Mouse (Mus musculus) stomach, postnatal 0 days (tissue): Measurements from ENCODE around the gene Ppil1.

Experiments used
- CTCF ChIP-seq: IDR thresholded peaks from 2 replicates; pipeline ENCODE4 v1.5.1; 2016; ENCODE audit warnings: antibody characterized with exemption, low read depth, mild to moderate bottlenecking, moderate library complexity
- EP300 ChIP-seq: optimal IDR thresholded peaks from 2 replicates; pipeline ENCODE3; 2016; ENCODE audit warnings: antibody characterized with exemption

GRCm38 (mm10) chr17:29238421-29238945 is 25.5 kb downstream of the Ppil1 start:
- TF ChIP-seq CTCF (no peak), EP300 (no peak)
